Mouse (Mus musculus) thymus, postnatal 0 days (tissue): ENCODE results near the gene Hdgfl3. TPM values are rescaled to one million over a fixed set of nuclear protein-coding genes. Genes with fewer than 3 reads are reported as not detected.

Source experiments
- DNase-seq: peaks from one replicate; pipeline ENCODE4 v3.0.0-alpha.2; 2015; ENCODE audit warnings: low spot score
- polyA plus RNA-seq: library from polyadenylated mRNA; unstranded; fragments of >200 nt; fragmentation: Nextera tagmentation; extraction: Ambion mirVana; gene quantifications from 2 replicates; pipeline ENCODE4 v1.2.1, GENCODE M21; 2015

Gene Hdgfl3
- polyA plus RNA-seq, 1 experiment from 2014 or later: 14.4 TPM

DNA sequence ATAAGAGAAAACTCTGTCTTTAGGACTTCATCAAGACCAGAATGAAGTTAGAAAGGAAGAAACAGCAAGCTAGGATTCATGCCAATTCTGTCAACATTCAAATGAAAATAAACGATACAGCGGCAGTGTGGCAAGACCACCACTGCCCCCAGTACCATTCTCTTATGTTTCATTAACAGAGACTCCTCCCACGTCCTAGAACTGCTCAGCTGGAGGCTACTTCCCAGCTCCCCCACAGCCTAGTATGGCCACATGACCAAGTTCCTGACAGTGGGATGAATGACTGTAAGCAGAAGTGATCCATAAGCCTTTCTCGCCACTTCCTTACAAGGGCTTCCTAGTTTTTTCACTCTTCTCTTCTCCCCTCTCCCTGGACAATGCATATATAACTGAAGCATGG is 30.2 kb downstream of the Hdgfl3 start:
- DNase-seq: no peak

GRCm38 (mm10) chr7:81899361-81899760 is 34.9 kb downstream of the Hdgfl3 start:
- no peak for DNase-seq

DNA sequence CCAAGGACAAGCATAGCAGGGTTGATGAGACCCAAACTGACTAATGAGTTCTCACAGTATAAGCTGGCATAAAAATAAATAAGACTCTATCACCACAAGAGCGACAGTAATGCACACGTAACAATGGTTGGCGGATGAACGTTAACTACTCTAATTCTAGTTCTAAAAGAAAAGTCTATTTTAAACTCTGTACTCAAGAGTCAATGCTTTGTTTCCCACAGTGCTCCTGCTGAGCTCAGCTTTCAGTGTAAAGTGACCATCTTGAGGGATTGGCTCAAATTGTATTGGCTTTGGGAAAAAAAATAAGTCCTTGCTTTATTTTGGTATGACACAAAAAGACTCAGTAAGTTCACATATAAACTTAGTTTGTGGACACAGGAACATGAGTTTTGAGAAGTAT is 49.1 kb downstream of the Hdgfl3 start:
- DNase-seq: no peak

GRCm38 (mm10) chr7:81881600-81881999 is 52.7 kb downstream of the Hdgfl3 start:
- DNase-seq: no peak

DNA sequence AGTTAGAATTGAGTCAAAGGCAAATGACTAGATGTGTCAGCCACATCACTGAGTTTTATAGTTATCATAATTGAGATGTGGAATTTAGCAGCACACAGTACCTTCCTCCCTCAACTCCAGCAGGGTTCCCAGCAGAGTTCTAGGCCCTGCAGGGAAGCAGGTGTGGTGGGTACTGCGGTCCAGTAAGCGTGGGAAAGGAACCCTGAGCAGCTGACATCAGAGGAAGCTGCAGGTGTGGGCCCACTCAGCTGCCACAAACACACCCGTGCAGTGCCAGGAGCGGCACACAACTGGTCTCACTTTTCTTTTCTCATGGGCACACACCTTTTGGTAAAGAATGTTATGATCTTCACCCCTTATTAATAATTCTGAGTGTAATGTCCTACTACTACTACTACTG is 53.5 kb downstream of the Hdgfl3 start:
- DNase-seq: peak; percentile 81

DNA sequence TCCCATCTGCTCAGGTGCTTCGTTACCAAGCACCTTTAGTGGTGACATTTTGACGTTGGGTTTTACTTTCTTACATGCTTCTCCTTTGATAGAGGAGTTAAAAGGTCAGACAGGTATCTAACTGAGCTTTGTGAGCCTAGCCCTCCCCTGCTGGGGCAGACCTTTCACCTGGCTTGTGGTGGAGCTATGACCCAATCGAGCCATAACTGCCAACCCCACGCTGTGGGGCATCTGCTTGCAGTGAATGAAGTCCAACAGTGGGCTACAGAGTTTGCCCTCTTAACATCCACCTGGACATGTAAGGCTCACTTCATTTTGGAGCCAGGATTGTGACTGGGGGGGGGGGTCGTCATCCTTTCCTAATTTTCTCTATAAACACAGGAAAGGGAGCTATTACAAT is 54.0 kb downstream of the Hdgfl3 start:
- DNase-seq: no peak

DNA sequence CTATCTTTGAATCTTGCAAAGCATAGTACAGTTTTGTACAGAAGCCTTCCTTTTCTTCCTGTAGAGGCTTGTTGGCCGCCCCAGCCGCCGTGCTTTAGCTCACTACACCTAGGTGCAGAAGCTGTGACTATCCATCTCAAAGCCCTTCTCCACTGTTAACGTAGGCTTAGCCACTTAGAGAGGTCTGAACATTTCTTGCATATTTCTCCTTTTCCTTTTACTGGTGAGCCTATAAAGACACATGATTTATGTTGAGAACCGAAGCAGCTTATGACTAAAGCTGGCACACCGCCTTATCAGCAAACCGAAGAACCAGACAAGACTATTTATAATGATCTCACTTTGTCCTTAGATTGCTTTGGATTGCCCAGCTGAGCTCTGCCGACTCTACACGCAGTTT is 58.9 kb downstream of the Hdgfl3 start:
- DNase-seq: no peak

DNA sequence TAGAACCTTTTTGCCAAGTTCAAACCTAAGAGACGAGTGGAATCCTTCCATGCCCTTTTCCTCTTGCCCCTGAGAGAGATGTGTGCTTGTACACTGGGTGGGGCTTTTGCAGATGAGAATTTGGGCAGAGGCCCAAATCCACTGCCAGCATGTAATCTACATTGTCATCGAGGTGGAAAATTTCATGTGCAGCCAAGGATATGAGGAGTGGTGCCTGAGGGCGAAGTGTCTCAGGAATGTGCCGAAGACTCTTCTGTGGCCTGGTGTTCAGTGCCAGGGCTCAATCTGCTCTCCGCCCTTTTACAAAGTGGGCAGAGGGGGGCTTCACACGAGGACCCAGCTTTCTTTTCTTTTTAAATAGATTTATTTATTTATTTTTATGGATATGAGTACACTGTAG is 59.6 kb downstream of the Hdgfl3 start:
- DNase-seq: no peak

DNA sequence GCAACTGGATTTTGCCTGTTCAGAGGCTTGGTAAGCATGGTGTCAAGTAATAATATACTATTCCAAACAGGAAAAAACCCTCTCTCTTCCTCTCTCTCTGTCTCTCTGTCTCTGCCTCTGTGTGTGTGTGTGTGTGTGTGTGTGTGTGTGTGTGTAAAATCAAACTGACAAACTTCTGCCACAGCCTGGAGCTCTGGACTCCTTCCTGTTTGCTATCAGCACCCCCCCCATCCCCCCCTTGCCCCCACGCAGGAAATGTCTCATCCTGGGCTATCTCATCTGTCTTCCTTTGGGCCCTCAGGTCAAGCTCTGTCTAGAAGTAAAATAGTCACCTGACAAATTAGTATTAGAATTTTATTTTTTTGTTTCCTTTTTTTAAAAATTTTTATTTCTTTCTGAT is 60.5 kb downstream of the Hdgfl3 start:
- no peak for DNase-seq

DNA sequence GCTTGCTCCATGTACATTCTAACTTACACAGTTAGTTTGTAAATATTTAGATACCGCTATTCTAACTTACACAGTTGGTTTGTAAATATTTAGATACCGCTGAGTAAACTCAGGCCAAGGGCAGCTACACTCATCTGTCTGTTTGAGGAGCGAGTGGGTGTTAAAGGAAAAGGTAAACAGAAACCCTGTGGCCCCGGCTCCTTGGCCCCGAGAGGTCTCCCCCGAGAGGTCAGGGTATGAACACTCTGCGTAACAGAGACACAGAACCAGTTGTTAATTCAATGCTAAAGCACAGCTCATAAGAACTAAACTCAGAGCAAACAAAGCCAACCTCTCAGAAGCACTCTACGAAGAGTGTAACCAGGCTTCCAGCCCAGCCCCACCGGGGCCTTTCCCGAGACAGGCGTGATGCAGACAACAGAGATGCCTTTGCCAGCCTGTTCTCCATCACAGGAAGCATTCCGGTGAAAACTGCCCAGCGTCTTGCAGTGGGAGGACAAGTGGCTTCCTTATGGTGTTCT is 61.7 kb downstream of the Hdgfl3 start:
- no peak for DNase-seq

- peak; percentile 79 for DNase-seq
These were observed 66.1 kb downstream of the Hdgfl3 start for GRCm38 (mm10) chr7:81868158-81868557.

DNA sequence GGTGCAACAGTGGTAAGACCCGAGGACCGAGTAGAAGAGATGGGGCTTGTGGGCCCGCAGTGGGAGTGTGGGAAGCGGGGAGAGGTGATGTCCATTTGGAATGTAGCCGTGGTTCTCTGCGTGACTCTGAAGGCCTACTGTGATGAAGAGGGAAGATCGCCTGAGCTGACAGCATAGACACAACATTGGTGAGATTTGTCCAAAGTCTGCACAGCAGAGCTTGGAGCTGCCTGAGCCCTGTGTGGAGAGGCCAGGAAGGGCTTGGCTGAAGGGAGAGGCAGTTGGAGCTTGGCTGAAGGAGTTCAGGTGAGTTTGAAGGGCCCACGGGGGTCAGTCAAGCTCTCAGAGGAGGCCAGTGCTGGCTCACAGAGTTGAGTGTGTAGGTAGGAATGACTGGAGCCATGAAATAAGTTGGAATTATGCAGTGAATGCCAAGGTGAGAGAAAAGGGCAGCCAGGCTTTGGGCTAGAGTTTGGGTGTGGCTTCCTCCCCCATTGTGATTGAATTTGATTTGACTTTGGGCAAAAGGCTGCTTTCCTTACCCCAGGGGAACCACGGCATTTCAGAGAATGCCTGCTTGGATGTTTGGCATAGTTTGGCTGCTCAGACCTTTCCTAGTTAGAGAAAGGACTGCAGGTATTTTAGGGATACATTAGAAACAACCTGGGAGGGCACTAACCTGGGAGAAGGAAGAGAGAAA is 66.9 kb downstream of the Hdgfl3 start:
- DNase-seq: no peak

DNA sequence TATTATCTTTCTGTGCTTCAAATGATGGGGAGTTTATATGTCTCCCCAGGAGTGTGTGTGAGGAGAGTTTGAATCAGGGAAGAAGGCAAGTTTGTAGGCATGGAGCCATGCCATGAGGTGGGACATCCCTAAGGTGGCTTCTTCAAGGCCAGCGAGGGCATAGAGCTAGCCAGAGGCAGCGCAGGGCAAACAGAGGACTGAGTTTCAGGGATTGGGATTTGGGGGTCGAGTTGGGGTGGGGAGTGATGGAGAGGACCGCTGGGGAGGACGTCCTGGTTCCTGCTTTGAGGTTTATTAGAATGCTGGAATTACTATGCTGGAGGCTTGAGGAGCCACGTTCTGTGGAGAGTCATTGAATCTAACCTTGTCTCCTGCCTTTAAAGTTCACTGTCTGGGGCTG is 68.3 kb downstream of the Hdgfl3 start:
- DNase-seq: no peak

GRCm38 (mm10) chr7:81864552-81864951 is 69.7 kb downstream of the Hdgfl3 start:
- DNase-seq: peak; percentile 46

DNA sequence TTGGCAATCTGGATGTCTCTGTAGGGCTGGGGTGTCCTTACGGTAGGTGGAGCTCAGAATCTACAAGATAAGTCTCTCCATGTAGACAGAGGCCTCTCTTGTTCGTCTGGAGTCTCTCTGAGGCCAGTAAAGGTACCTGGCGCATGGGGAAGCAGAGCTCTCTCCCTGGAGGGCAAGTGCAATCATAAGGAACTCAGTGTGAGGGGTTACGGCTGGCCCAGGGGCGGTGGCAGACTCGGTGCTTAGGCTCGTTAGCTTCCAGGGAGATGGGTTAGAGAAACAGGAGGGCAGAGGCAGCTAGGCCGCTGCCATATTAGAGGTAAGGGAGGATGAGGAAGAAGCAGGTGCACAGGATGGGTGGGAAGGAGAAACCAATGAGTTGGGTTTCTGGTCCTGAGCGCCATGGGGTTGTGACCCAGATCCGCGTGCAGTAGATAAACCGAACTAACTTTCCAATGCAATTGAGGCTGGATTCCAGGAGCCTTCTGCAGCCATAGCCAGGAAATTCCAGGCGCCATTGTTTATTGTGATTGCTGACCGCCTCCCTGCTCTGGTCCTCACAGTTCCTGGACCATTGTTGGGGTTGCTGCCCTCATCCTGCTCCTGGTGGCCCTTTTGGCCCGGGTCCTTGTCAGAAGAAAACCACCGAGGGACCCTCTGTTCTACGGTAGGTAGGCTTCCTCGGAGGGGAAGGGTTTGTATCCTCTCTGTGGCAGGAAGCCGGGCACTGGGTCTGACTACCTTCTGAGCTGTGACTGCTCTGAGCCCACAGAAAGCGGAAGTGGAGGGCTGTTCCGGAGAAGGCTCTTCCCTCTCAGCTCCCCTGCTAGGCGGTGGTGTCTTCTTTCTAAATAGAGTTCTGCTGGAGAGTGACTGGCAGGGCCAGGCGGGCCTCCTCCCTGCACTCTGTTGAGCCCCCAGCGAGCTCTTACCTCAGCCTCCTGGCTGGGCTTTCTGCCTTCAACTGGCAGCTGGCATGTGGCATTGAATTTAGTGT is 71.4 kb downstream of the Hdgfl3 start:
- DNase-seq: peak; percentile 91

DNA sequence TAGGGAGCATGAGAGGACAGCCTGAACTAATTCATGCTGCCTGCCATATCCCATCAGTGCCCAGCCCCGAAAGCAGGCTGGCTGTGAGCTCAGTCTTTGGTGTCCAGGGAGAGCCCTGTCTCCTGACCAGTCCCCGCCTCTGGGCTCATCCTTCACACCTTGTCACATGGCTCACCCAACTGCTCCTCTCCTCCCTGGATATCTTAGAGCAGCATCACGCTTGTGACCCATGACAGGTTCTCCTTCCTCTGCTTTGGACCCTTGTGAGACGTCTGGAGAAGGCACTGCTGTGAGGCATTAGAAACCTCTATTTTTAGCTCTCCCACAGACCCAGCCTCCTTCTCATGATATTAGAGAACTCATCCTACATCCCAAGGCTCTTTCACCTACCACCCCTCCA is 72.4 kb downstream of the Hdgfl3 start:
- no peak for DNase-seq

GRCm38 (mm10) chr7:81861461-81861860 is 72.8 kb downstream of the Hdgfl3 start:
- DNase-seq: no peak

DNA sequence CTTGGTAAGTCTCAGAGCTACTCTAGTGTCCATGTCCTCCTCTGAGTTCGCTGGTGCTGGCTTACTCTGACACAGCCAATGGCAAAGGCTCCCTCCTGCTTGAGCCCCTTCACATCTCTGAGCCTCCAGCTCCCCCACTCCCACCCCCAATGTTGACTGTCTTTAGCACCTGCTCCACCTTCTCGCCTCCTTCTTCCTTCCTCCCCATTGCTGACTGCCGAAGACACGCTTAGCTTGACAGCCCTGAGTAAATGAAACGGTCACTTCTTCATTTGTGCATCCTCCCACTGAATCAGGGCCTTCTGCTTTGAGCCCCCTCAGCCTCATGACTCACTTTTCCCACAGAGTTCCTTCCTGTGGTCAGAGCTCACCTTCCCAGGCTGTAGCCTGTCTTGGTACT is 73.3 kb downstream of the Hdgfl3 start:
- peak; percentile 63 for DNase-seq

- DNase-seq: peak; percentile 55
These were observed 74.2 kb downstream of the Hdgfl3 start for GRCm38 (mm10) chr7:81860071-81860470.

DNA sequence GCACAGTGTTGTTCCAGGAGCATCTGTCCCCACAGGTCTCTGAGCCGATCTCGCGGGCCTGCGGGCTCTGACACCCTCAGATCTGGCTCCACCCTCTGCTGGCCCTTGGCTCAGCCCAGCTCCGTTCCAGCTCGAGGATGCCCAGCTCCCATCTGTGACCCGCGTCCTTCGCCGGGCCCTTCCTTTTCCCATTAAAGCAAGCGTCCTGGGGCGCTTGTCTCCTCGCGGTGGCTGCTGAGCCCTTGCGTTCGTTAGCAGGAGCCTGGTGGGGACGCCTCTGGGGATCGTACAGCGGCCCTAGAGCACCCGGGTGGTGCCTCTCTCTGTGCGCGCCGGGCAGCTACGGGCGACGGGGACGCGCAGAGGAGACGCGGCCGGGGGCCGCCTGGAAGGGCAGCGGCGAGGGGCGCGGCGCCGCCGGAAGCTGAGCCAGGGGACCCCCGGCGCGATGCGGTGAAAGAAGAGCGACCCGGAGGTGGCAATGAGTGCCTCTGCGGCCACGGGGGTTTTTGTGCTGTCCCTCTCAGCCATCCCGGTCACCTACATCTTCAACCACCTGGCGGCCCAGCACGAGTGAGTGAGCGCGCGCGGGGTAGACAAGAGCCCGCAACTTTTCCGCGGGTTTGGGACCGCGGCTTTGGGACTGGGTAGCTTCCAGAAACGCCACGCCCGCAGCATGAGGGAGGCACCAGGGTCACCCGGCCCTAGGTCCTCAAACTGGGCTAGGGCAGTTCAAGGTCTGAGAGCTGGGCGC is 75.1 kb downstream of the Hdgfl3 start, which contains the start of gene Tm6sf1:
Gene Tm6sf1, plus strand, starts transcription at position 34 of the 754 bp plus-strand sequence.
- peak; percentile 54 for DNase-seq

- DNase-seq: no peak
These were observed 76.0 kb downstream of the Hdgfl3 start for GRCm38 (mm10) chr7:81858236-81858635.
